Mouse (Mus musculus) MEL (cell line): ENCODE data around the gene Mdm1. TPM values are rescaled to one million over a fixed set of nuclear protein-coding genes. Genes with fewer than 3 reads are reported as not detected.
A peak's percentile ranks its signal among the peaks of the same experiment; 100 is the strongest.

Experiments used
- DNase-seq: peaks from one replicate; pipeline ENCODE4 v3.0.0; 2011; ENCODE audit warnings: low read depth, low spot score
- H3K27ac ChIP-seq: 2 replicates; pipeline ENCODE4 v1.5.1; 2012; ENCODE audit warnings: low read depth, mild to moderate bottlenecking, control low read depth, low read length, moderate library complexity; ENCODE audit not compliant: control insufficient read depth
- H3K27me3 ChIP-seq, 2 experiments: fragments of 150-350 bp in 1 of 2; sonication (generic) in 1 of 2; 2 replicates each; pipeline ENCODE4 v1.6.1; 2012; ENCODE audit warnings: low read length in 2 of 2, mild to moderate bottlenecking in 2 of 2, improper control_type of control experiment in 1 of 2, moderate library complexity in 1 of 2; ENCODE audit not compliant: insufficient read depth in 2 of 2, control insufficient read depth in 1 of 2
- H3K36me3 ChIP-seq, 2 experiments: 2 replicates each; pipeline ENCODE4 v1.6.1; 2012 to 2014; ENCODE audit warnings: low read length in 2 of 2, improper control_type of control experiment in 1 of 2, inconsistent platforms in 1 of 2, mild to moderate bottlenecking in 1 of 2; ENCODE audit not compliant: insufficient read depth in 2 of 2, control insufficient read depth in 1 of 2
- H3K4me1 ChIP-seq, 2 experiments: fragments of 150-350 bp in 1 of 2; sonication (generic) in 1 of 2; 2 replicates each; pipeline ENCODE4 v1.6.1; 2012; ENCODE audit warnings: low read length in 2 of 2, improper control_type of control experiment in 1 of 2, mild to moderate bottlenecking in 1 of 2; ENCODE audit not compliant: insufficient read depth in 2 of 2, control insufficient read depth in 1 of 2
- H3K4me3 ChIP-seq, 2 experiments: fragments of 150-350 bp in 1 of 2; sonication (generic) in 1 of 2; 2 replicates each; pipeline ENCODE4 v1.5.1; 2012; ENCODE audit warnings: low read depth in 2 of 2, low read length in 2 of 2, mild to moderate bottlenecking in 2 of 2, moderate library complexity in 2 of 2, control low read depth in 1 of 2, improper control_type of control experiment in 1 of 2; ENCODE audit not compliant: control insufficient read depth in 1 of 2, insufficient read depth in 1 of 2
- H3K79me2 ChIP-seq: 2 replicates; pipeline ENCODE4 v1.6.1; 2012; ENCODE audit warnings: mild to moderate bottlenecking, low read length, moderate library complexity; ENCODE audit not compliant: control insufficient read depth, poor library complexity, insufficient read depth
- H3K9ac ChIP-seq: 2 replicates; pipeline ENCODE4 v1.6.1; 2012; ENCODE audit warnings: low read depth, mild to moderate bottlenecking, control low read depth, low read length, moderate library complexity; ENCODE audit not compliant: control insufficient read depth, poor library complexity, severe bottlenecking
- H3K9me3 ChIP-seq: fragments of 150-350 bp; sonication (generic); replicated peaks from 2 replicates; pipeline ENCODE4 v1.6.1; 2012; ENCODE audit warnings: mild to moderate bottlenecking, low read length, improper control_type of control experiment, moderate library complexity; ENCODE audit not compliant: insufficient read depth
- CHD1 ChIP-seq: IDR thresholded peaks from 2 replicates; pipeline ENCODE4 v1.6.1; 2012; ENCODE audit warnings: low read depth, mild to moderate bottlenecking, inconsistent platforms, low read length, improper control_type of control experiment
- CHD2 ChIP-seq: IDR thresholded peaks from 2 replicates; pipeline ENCODE4 v1.6.1; 2011; ENCODE audit warnings: low read length, improper control_type of control experiment
- CTCF ChIP-seq, 3 experiments: IDR thresholded peaks in 2 of 3; conservative IDR thresholded peaks in 1 of 3; 2 replicates each; pipeline ENCODE4 v1.5.1; 2011 to 2012; ENCODE audit warnings: low read length in 3 of 3, low read depth in 2 of 3, mild to moderate bottlenecking in 2 of 3, improper control_type of control experiment in 1 of 3, inconsistent platforms in 1 of 3, mixed read lengths in 1 of 3, moderate library complexity in 1 of 3; ENCODE audit not compliant: control insufficient read depth in 1 of 3, insufficient read depth in 1 of 3, poor library complexity in 1 of 3, severe bottlenecking in 1 of 3
- ELF1 ChIP-seq: IDR thresholded peaks from 2 replicates; pipeline ENCODE4 v1.6.1; 2014; ENCODE audit warnings: low read depth, mild to moderate bottlenecking, inconsistent platforms, low read length, improper control_type of control experiment, moderate library complexity
- EP300 ChIP-seq, 2 experiments: IDR thresholded peaks; 2 replicates each; pipeline ENCODE4 v1.6.1; 2011; ENCODE audit warnings: improper control_type of control experiment in 2 of 2, low read length in 2 of 2, low read depth in 1 of 2, mild to moderate bottlenecking in 1 of 2
- JUND ChIP-seq: IDR thresholded peaks from 2 replicates; pipeline ENCODE4 v1.6.1; 2011; ENCODE audit warnings: low read depth, mild to moderate bottlenecking, improper control_type of control experiment, low read length
- KAT2A ChIP-seq: conservative IDR thresholded peaks from 2 replicates; pipeline ENCODE4 v1.6.1; 2012; ENCODE audit warnings: low read depth, low read length, improper control_type of control experiment, inconsistent platforms
- MAFK ChIP-seq: IDR thresholded peaks from 2 replicates; pipeline ENCODE4 v1.6.1; 2011; ENCODE audit warnings: low read depth, mild to moderate bottlenecking, low read length, improper control_type of control experiment, borderline replicate concordance
- MAX ChIP-seq: IDR thresholded peaks from 2 replicates; pipeline ENCODE4 v1.6.1; 2011; ENCODE audit warnings: low read length, improper control_type of control experiment
- MAZ ChIP-seq: IDR thresholded peaks from 2 replicates; pipeline ENCODE4 v1.6.1; 2012; ENCODE audit warnings: low read depth, mild to moderate bottlenecking, inconsistent platforms, low read length, improper control_type of control experiment
- MEF2A ChIP-seq: IDR thresholded peaks from 2 replicates; pipeline ENCODE4 v1.6.1; 2014; ENCODE audit warnings: low read depth, mild to moderate bottlenecking, inconsistent platforms, low read length, improper control_type of control experiment; ENCODE audit not compliant: poor library complexity, insufficient replicate concordance, severe bottlenecking; ENCODE audit errors: extremely low read depth
- MYB ChIP-seq: IDR thresholded peaks from 2 replicates; pipeline ENCODE4 v1.6.1; 2011; ENCODE audit warnings: mild to moderate bottlenecking, low read depth, low read length, improper control_type of control experiment
- NELFE ChIP-seq: IDR thresholded peaks from 2 replicates; pipeline ENCODE4 v1.6.1; 2011; ENCODE audit warnings: low read depth, low read length, improper control_type of control experiment
- NRF1 ChIP-seq: IDR thresholded peaks from 2 replicates; pipeline ENCODE4 v1.6.1; 2014; ENCODE audit warnings: low read depth, mild to moderate bottlenecking, inconsistent platforms, low read length, improper control_type of control experiment, moderate library complexity; ENCODE audit not compliant: poor library complexity, insufficient read depth, severe bottlenecking
- POLR2A ChIP-seq, 2 experiments: IDR thresholded peaks; 2 replicates each; pipeline ENCODE4 v1.6.1; 2011 to 2012; ENCODE audit warnings: low read length in 2 of 2, mild to moderate bottlenecking in 2 of 2, control low read depth in 1 of 2, improper control_type of control experiment in 1 of 2, low read depth in 1 of 2, moderate library complexity in 1 of 2; ENCODE audit not compliant: control insufficient read depth in 1 of 2, insufficient read depth in 1 of 2, poor library complexity in 1 of 2
- POLR2AphosphoS5 ChIP-seq: IDR thresholded peaks from 2 replicates; pipeline ENCODE4 v1.6.1; 2012; ENCODE audit warnings: low read depth, borderline replicate concordance, mild to moderate bottlenecking, inconsistent platforms, low read length, moderate library complexity, mixed read lengths
- RAD21 ChIP-seq: IDR thresholded peaks from 2 replicates; pipeline ENCODE4 v1.6.1; 2011; ENCODE audit warnings: mild to moderate bottlenecking, low read depth, low read length, improper control_type of control experiment
- RCOR1 ChIP-seq: IDR thresholded peaks from 2 replicates; pipeline ENCODE4 v1.6.1; 2012; ENCODE audit warnings: low read depth, mild to moderate bottlenecking, inconsistent platforms, low read length, improper control_type of control experiment
- SMC3 ChIP-seq: IDR thresholded peaks from 2 replicates; pipeline ENCODE4 v1.6.1; 2011; ENCODE audit warnings: low read depth, low read length, improper control_type of control experiment
- TBP ChIP-seq: IDR thresholded peaks from 2 replicates; pipeline ENCODE4 v1.8.0; 2011; ENCODE audit warnings: low read depth, low read length, improper control_type of control experiment
- TCF12 ChIP-seq: IDR thresholded peaks from 2 replicates; pipeline ENCODE4 v1.6.1; 2014; ENCODE audit warnings: low read depth, mild to moderate bottlenecking, inconsistent platforms, low read length, improper control_type of control experiment, moderate library complexity
- ZC3H11A ChIP-seq: IDR thresholded peaks from 2 replicates; pipeline ENCODE4 v1.6.1; 2012; ENCODE audit warnings: low read depth, mild to moderate bottlenecking, inconsistent platforms, low read length, improper control_type of control experiment
- ZKSCAN1 ChIP-seq: IDR thresholded peaks from 2 replicates; pipeline ENCODE4 v1.6.1; 2012; ENCODE audit warnings: low read depth, mild to moderate bottlenecking, inconsistent platforms, low read length, improper control_type of control experiment, moderate library complexity
- ZNF384 ChIP-seq: IDR thresholded peaks from 2 replicates; pipeline ENCODE4 v1.6.1; 2012; ENCODE audit warnings: low read depth, mild to moderate bottlenecking, inconsistent platforms, low read length, improper control_type of control experiment
- polyA plus RNA-seq, 2 experiments: library from polyadenylated mRNA; stranded (reverse) in 1 of 2; unstranded in 1 of 2; fragments of >175 nt in 1 of 2; fragments of >200 nt in 1 of 2; gene quantifications; 2 replicates each; pipeline versions ENCODE4 v1.2.1 to v1.2.4; 2012; ENCODE audit warnings: low replicate concordance in 2 of 2, low read depth in 1 of 2; ENCODE audit not compliant: insufficient read length in 2 of 2, insufficient read depth in 1 of 2, missing spikeins in 1 of 2
- total RNA-seq: library from RNA; depleted of rRNA; stranded (reverse); fragments of 300-350 nt; gene quantifications from 2 replicates; pipeline ENCODE4 v1.2.3, GENCODE M21; 2012

Gene Mdm1
- total and polyA plus RNA-seq, 3 experiments: 27.9 to 44.5 TPM; not detected in 1

DNA sequence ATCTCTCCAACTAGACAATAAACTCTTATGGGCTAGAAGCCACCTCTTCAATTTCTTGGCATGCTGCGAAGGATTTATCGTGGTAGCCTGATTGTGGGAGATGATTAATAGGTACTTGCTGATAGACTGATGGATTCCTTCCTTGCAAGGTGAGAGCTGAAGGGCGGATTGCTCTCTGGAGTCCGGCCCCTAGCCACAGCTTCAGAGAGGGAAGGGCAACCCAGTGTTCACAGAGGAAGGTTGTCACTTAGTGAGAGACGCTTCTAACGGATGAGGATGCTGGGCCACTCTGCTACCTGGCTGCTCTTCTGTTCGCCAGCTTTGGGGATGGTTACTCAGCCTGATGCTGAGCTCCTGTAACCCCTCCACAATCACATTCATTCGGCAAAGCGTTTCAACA, 34.6 kb upstream of the Mdm1 start (continued):
- no peak for TF ChIP-seq POLR2A (IDR thresholded peaks at IDR 0.05; ENCODE audit: control insufficient read depth in 1 of 2, insufficient read depth in 1 of 2, low read depth in 1 of 2, low read length in 2 of 2, poor library complexity in 1 of 2)

DNA sequence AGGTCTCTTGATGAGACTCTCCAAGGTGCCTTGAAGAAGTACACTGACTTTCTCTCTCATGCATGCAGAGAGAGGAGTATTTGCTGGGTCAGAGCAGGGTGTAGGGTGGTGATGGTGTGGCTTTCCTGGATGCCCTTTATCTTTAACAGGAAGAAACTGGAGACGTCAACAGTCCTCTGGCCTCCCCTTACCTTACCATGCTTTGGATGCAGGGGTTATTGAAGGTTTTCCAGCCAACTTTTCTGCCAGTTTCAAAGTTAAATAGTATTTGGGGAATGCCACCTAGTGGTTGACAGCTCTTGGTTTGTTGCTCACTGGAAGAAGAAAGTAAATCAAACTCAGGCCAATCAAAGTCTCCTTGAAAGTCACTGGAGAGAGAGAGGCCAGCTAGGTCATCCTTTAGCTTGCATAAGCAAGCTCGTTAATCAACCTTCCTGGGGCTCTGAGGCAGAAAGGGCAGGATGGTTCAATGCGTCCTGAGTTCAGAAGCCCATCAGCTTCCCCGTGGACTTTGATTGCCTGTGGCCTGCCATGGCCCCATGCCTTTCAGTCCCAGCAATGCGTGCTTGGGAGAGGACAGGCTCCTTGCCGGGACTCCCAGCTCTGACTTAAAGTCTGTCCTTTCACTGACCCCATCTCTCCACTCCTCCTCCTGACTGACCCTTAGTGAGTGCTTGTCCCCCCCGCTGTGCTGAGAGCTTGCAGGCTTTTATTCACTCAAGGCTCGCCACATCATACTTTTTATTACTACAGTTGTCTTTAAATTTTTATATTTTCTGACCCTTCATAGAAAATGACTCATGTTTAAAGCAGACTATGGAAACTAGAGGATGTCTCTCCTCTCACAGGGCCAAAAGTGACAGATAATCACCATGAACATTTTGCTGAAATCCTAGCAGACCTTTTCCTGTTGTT, 31.3 kb upstream of the Mdm1 start:
- H3K9ac ChIP-seq: no peak overlapping the region
- H3K79me2 ChIP-seq: no peaks in the 10 kb centered on the region
- no peak overlapping the region for H3K4me3 ChIP-seq
- H3K36me3 ChIP-seq: no peaks in the 10 kb centered on the region
- H3K27ac ChIP-seq: no peak overlapping the region
- no peaks in the 10 kb centered on the region for H3K9me3 ChIP-seq
- H3K27me3 ChIP-seq: no peaks in the 10 kb centered on the region
- no peak for TF ChIP-seq POLR2AphosphoS5
- TF ChIP-seq ZC3H11A: peak; percentile 60
- no peak for TF ChIP-seq MAZ
- TF ChIP-seq ELF1: no peak
- peak; percentile 66 for TF ChIP-seq RAD21
- TF ChIP-seq SMC3: peak; percentile 79
- no peak for TF ChIP-seq TBP
- no peak for TF ChIP-seq MAFK
- no peak for TF ChIP-seq TCF12
- TF ChIP-seq KAT2A: no peak
- no peak for TF ChIP-seq MAX
- TF ChIP-seq MEF2A: no peak
- no peak for TF ChIP-seq MYB
- peak in 2 of 3 experiments; percentile 20 to 61; a peak in 3 of 6 replicates for TF ChIP-seq CTCF (IDR thresholded peaks at IDR 0.05 in 2 of 3, conservative IDR thresholded peaks at IDR 0.05 in 1 of 3; ENCODE audit: control insufficient read depth in 1 of 3, insufficient read depth in 1 of 3, low read depth in 2 of 3, low read length in 3 of 3, poor library complexity in 1 of 3, severe bottlenecking in 1 of 3)
- peaks cover 0 to 3% of the 10 kb centered on the region in 2 experiments; a peak in 1 of 4 replicates for H3K4me1 ChIP-seq
- peak; percentile 34 for DNase-seq

DNA sequence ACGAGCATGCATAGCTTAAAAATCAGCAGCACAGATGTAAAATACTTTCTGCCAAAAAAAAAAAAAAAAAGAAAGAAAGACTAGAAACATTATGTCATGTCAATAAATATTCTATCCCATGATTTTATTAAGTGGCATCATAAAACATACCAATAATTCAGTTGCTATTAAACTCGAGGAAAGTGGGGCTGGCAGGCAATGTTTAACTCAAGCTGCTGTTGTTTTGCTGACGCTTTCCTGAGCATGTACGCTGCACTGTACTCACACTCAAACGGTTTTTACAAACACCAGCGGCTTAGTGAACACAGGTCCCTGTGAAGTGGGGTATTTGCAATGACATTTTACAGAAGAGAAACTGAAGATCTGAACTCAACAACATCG, 30.7 kb upstream of the Mdm1 start:
- Histone ChIP-seq H3K27me3 (no peaks in the 10 kb centered on the region), H3K9ac (no peak overlapping the region), H3K4me3 (no peak overlapping the region), H3K4me1 (peaks cover 0 to 3% of the 10 kb centered on the region in 2 experiments; a peak in 1 of 4 replicates), H3K27ac (no peak overlapping the region), H3K36me3 (no peaks in the 10 kb centered on the region)
- DNase-seq: no peak
- TF ChIP-seq RAD21: no peak
- no peak for TF ChIP-seq CHD2
- TF ChIP-seq RCOR1: no peak
- no peak for TF ChIP-seq CTCF (IDR thresholded peaks at IDR 0.05 in 2 of 3, conservative IDR thresholded peaks at IDR 0.05 in 1 of 3; ENCODE audit: control insufficient read depth in 1 of 3, insufficient read depth in 1 of 3, low read depth in 2 of 3, low read length in 3 of 3, poor library complexity in 1 of 3, severe bottlenecking in 1 of 3)
- TF ChIP-seq ZKSCAN1: no peak
- TF ChIP-seq MEF2A: no peak
- TF ChIP-seq ZNF384: no peak
- no peak for TF ChIP-seq CHD1
- TF ChIP-seq NELFE: no peak
- no peak for TF ChIP-seq EP300 (IDR thresholded peaks at IDR 0.05; ENCODE audit: low read depth in 1 of 2, low read length in 2 of 2)
- TF ChIP-seq KAT2A: no peak
- TF ChIP-seq NRF1: no peak
- no peak for TF ChIP-seq JUND
- TF ChIP-seq, all 39 proteins: peak for 0
- Histone ChIP-seq H3K9me3 (no peaks in the 10 kb centered on the region), H3K79me2 (no peaks in the 10 kb centered on the region)
